Mouse (Mus musculus) liver, embryonic 16.5 days (tissue): ENCODE measurements around the gene Hoxc13. TPM values are rescaled to one million over a fixed set of nuclear protein-coding genes. Genes with fewer than 3 reads are reported as not detected.

Experiments
- ATAC-seq: fragments of 200-750 bp; cut with Nextera tagmentation; 2 replicates; pipeline ENCODE4 v1.8.0; 2017; ENCODE audit warnings: low read depth, mild to moderate bottlenecking, moderate number of reproducible peaks, moderate library complexity
- H3K27ac ChIP-seq: fragments of 300-500 bp; sonication (generic); 2 replicates; pipeline ENCODE4 v1.5.1; 2014; ENCODE audit warnings: mild to moderate bottlenecking, low read length
- H3K27me3 ChIP-seq: fragments of 300-500 bp; sonication (generic); 2 replicates; pipeline ENCODE4 v1.6.1; 2014; ENCODE audit warnings: low read depth, low read length, mixed read lengths; ENCODE audit not compliant: control insufficient read depth, insufficient read depth
- H3K36me3 ChIP-seq: fragments of 300-500 bp; sonication (generic); 2 replicates; pipeline ENCODE4 v1.6.1; 2014; ENCODE audit warnings: mild to moderate bottlenecking; ENCODE audit not compliant: control insufficient read depth, insufficient read depth
- H3K4me1 ChIP-seq: fragments of 300-500 bp; sonication (generic); 2 replicates; pipeline ENCODE4 v1.6.1; 2014; ENCODE audit warnings: low read depth, low read length, mixed read lengths; ENCODE audit not compliant: control insufficient read depth
- H3K4me2 ChIP-seq: fragments of 300-500 bp; sonication (generic); 2 replicates; pipeline ENCODE4 v1.6.1; 2014; ENCODE audit warnings: low read depth, low read length, mixed read lengths
- H3K4me3 ChIP-seq: fragments of 300-500 bp; sonication (generic); 2 replicates; pipeline ENCODE4 v1.5.1; 2014; ENCODE audit warnings: low read depth, mild to moderate bottlenecking, low read length
- H3K9ac ChIP-seq: fragments of 300-500 bp; sonication (generic); 2 replicates; pipeline ENCODE4 v1.6.1; 2014; ENCODE audit warnings: low read depth, low read length
- H3K9me3 ChIP-seq: fragments of 300-500 bp; sonication (generic); replicated peaks from 2 replicates; pipeline ENCODE4 v1.6.1; 2016; ENCODE audit warnings: low read length; ENCODE audit not compliant: control insufficient read depth
- WGBS: fragments of 180-500 bp; shearing (Covaris S2); extraction: QIAGEN DNeasy Blood & Tissue Kit; methylation state at CpG from one replicate; pipeline ENCODE4 v1.1.7; 2014; ENCODE audit not compliant: insufficient replicate concordance; 5-methylcytosine and 5-hydroxymethylcytosine counted together
- polyA plus RNA-seq: library from polyadenylated mRNA; unstranded; fragments of >200 nt; fragmentation: Nextera tagmentation; extraction: Ambion mirVana; gene quantifications from 2 replicates; pipeline ENCODE4 v1.2.1, GENCODE M21; 2015

Gene Hoxc13
- polyA plus RNA-seq, 1 experiment from 2014 or later: not detected

- H3K4me2 ChIP-seq: no peak overlapping the region
- H3K4me1 ChIP-seq: no peaks in the 10 kb centered on the region; the same call in 1 of the 2 replicates
- no peak for ATAC-seq
- H3K36me3 ChIP-seq: no peaks in the 10 kb centered on the region
- H3K9me3 ChIP-seq: no peaks in the 10 kb centered on the region
- no peak overlapping the region for H3K4me3 ChIP-seq
- no peak overlapping the region for H3K9ac ChIP-seq
- H3K27ac ChIP-seq: no peak overlapping the region
- WGBS: 2% methylated on average over 20 of the region's 20 CpGs
- peaks cover 91% of the 10 kb centered on the region for H3K27me3 ChIP-seq
These were observed 2.8 kb upstream of the Hoxc13 start for GRCm38 (mm10) chr15:102917972-102918572.

- Histone ChIP-seq H3K27ac (no peak overlapping the region), H3K27me3 (peaks cover 91% of the 10 kb centered on the region), H3K4me3 (no peak overlapping the region), H3K9me3 (no peaks in the 10 kb centered on the region), H3K4me2 (no peak overlapping the region), H3K4me1 (no peaks in the 10 kb centered on the region; the same call in 1 of the 2 replicates), H3K36me3 (no peaks in the 10 kb centered on the region), H3K9ac (no peak overlapping the region)
- no peak for ATAC-seq
- WGBS: 5% methylated on average over 7 of the region's 7 CpGs
These were observed 2.2 kb upstream of the Hoxc13 start for GRCm38 (mm10) chr15:102918611-102919265.

- WGBS: 4% methylated on average over 12 of the region's 12 CpGs
- Histone ChIP-seq H3K27ac (no peak overlapping the region), H3K4me2 (no peak overlapping the region), H3K4me1 (no peaks in the 10 kb centered on the region; the same call in 1 of the 2 replicates), H3K9me3 (no peaks in the 10 kb centered on the region), H3K9ac (no peak overlapping the region), H3K36me3 (no peaks in the 10 kb centered on the region), H3K27me3 (peaks cover 93% of the 10 kb centered on the region), H3K4me3 (no peak overlapping the region)
- ATAC-seq: no peak
These were observed 1.3 kb upstream of the Hoxc13 start for GRCm38 (mm10) chr15:102919336-102920180.

GRCm38 (mm10) chr15:102920619-102921018 is 284 bp upstream of the Hoxc13 start:
- no peaks in the 10 kb centered on the region for H3K9me3 ChIP-seq
- no peak overlapping the region for H3K4me2 ChIP-seq
- WGBS: 2% methylated on average over 19 of the region's 20 CpGs
- no peaks in the 10 kb centered on the region; the same call in 1 of the 2 replicates for H3K4me1 ChIP-seq
- H3K36me3 ChIP-seq: no peaks in the 10 kb centered on the region
- H3K27ac ChIP-seq: no peak overlapping the region
- no peak for ATAC-seq
- peaks cover 92% of the 10 kb centered on the region for H3K27me3 ChIP-seq
- H3K4me3 ChIP-seq: no peak overlapping the region
- no peak overlapping the region for H3K9ac ChIP-seq

GRCm38 (mm10) chr15:102922012-102922362 is 1.1 kb downstream of the Hoxc13 start:
- H3K27ac ChIP-seq: no peak overlapping the region
- no peak overlapping the region for H3K9ac ChIP-seq
- H3K4me2 ChIP-seq: no peak overlapping the region
- H3K27me3 ChIP-seq: peaks cover 92% of the 10 kb centered on the region
- ATAC-seq: no peak
- H3K4me3 ChIP-seq: no peak overlapping the region
- no peaks in the 10 kb centered on the region; the same call in 1 of the 2 replicates for H3K4me1 ChIP-seq
- under 1% methylated on average over 24 of the region's 24 CpGs for WGBS
- no peaks in the 10 kb centered on the region for H3K9me3 ChIP-seq
- no peaks in the 10 kb centered on the region for H3K36me3 ChIP-seq

GRCm38 (mm10) chr15:102922636-102923500 is 2.0 kb downstream of the Hoxc13 start:
- Histone ChIP-seq H3K4me1 (no peaks in the 10 kb centered on the region; the same call in 1 of the 2 replicates), H3K36me3 (no peaks in the 10 kb centered on the region), H3K27me3 (peaks cover 91% of the 10 kb centered on the region), H3K27ac (no peak overlapping the region), H3K4me2 (no peak overlapping the region), H3K9ac (no peak overlapping the region), H3K4me3 (no peak overlapping the region), H3K9me3 (no peaks in the 10 kb centered on the region)
- 6% methylated on average over 6 of the region's 6 CpGs for WGBS
- no peak for ATAC-seq

GRCm38 (mm10) chr15:102927032-102927645 is 6.2 kb downstream of the Hoxc13 start:
- no peak for ATAC-seq
- no peak overlapping the region for H3K9ac ChIP-seq
- no peaks in the 10 kb centered on the region for H3K9me3 ChIP-seq
- H3K36me3 ChIP-seq: no peaks in the 10 kb centered on the region
- H3K4me3 ChIP-seq: no peak overlapping the region
- H3K4me1 ChIP-seq: no peaks in the 10 kb centered on the region
- WGBS: 1% methylated on average over 38 of the region's 40 CpGs
- peaks cover 92% of the 10 kb centered on the region for H3K27me3 ChIP-seq
- H3K4me2 ChIP-seq: no peak overlapping the region
- H3K27ac ChIP-seq: no peak overlapping the region

GRCm38 (mm10) chr15:102931706-102932358 is 10.9 kb downstream of the Hoxc13 start:
- no peaks in the 10 kb centered on the region for H3K36me3 ChIP-seq
- 3% methylated on average over 23 of the region's 23 CpGs for WGBS
- H3K27ac ChIP-seq: no peak overlapping the region
- peaks cover 99% of the 10 kb centered on the region for H3K27me3 ChIP-seq
- no peak overlapping the region for H3K9ac ChIP-seq
- H3K4me2 ChIP-seq: no peak overlapping the region
- H3K9me3 ChIP-seq: no peaks in the 10 kb centered on the region
- H3K4me1 ChIP-seq: no peaks in the 10 kb centered on the region
- H3K4me3 ChIP-seq: no peak overlapping the region
- no peak for ATAC-seq
